Mouse (Mus musculus): Measurements from ENCODE around the gene Eci3. TPM values are rescaled to one million over a fixed set of nuclear protein-coding genes. Genes with fewer than 3 reads are reported as not detected.
"Not testable (repeated sequence)": the region's sequence is repeated elsewhere in the genome, so short reads cannot be mapped to it uniquely, and the experiment has no call there.

The Eci3 gene
- 27.8 and 29.8 TPM in 2 replicates for polyA plus RNA-seq (2012; ENCODE audit: insufficient read depth, insufficient read length, missing spikeins)

DNA sequence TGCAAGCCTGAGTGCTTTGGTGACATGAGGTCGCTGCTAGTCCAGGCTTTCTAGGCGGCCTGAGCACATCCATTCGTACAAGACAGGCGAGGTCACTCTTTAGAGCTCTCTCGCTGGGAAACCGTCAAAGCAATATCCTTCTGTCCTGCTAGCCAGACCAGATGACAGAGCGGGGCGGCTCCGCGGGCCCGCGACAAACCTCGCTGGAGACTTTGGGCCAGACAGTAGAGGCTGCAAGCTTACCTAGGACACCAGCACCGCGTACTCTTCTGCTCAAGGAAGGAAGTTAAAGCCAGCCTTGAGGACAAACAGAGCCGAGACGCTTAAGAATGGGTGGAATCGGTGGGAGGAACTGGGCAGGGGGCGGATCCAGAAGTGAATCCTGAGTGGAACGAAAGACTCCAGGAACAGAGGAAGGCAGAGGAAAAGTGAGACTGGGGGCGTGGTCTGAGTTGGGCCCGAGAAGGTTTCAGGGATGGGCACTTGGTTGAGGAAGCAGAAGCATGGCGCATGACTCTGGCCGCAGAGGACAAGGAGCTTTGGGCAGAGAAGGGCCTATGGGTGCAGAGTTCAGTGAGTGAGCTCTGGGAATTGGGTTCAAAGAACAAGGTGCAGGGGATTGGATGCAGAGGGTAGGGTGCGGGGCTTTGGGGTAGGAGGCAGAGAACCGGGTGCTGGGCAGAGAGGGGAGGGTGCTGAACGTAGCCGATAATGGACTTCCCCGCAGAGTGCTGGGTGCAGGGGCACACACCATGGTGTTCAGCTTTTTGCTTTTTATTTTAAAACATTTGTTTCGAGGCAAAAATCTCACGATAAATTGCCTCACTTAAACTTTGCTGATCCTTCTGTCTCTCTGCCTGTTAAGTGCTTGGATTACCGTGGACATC, at the start of gene Eci3:
Eci3 (minus strand) TSS at position 300 of the 887 bp plus-strand sequence.
- H3K27ac ChIP-seq (replicated peaks; ENCODE audit: low read depth, low read length), result no peak within 1 kb of the TSS
- H3K4me3 ChIP-seq (ENCODE audit: insufficient read depth, low read depth, low read length), result peak within 1 kb of the TSS; percentile 54
- H3K4me1 ChIP-seq (ENCODE audit: control insufficient read depth, insufficient read depth, insufficient read length, low read length), result no peaks in the 10 kb centered on the region

DNA sequence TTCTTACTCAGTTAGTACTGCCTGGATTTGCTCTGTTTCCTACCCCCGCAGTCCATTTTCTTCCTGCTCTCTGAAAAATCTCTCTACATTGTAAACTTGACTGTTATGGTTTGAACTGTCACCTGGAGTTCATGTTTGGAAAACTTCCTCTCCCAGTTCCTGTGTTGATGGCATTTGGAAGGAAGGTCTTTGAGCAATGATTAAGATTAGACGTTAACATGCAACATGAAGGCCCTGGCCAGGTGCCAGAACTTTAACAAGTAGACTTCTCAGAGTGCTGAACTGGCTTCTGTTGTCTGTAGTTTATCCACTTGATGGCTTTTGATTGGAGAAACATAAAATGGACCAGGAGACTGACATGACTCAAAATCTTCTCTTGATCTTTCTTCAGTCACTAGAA, 32.3 kb upstream of the Eci3 start:
- Histone ChIP-seq H3K27ac (replicated peaks; ENCODE audit: low read depth, low read length) (no peak overlapping the region), H3K4me1 (ENCODE audit: control insufficient read depth, insufficient read depth, insufficient read length, low read length) (peaks cover 4% of the 10 kb centered on the region; the same call in 1 of the 2 replicates), H3K4me3 (ENCODE audit: insufficient read depth, low read depth, low read length) (no peak overlapping the region)

DNA sequence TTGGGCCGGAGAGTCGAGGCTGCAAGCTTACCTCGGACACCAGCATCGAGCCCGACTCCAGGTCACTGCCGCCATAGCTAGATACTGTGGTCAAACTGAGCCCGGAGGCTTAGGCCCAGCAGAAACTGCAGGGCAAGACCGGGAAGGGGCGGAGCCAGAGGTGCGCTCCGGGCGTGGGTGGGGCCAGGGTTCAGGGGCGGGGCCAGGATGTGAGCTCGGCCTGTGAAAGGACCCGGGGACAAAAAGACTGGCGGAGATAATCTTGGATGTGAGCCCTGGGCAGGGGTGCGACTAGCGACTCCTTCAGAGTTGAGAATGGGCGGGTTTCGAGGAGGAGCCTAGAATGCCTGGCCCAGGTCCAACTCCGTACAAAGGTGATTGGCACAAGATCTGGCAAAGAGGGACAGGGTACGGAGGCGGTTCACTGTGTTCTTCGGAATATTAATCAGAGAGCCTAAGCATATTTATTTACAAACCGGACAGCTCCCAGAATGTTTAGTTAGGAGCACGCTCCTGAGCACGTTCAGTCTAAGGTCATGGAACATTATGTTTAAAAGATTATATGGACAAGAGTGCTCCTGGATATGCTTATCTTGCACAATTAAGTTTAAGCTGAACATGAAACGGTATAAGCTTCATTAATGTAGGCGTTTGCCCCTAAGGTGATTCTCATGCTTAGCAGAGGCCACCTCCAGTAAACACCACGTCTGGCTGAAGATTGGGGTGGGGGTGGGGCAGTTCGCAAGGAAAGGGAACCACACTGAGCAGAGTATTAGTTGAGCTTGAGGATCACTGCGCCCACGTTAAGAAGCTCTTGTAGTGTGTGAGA, 30.6 kb upstream of the Eci3 start:
- Histone ChIP-seq H3K27ac (replicated peaks; ENCODE audit: low read depth, low read length) (peak overlapping the region; percentile 87), H3K4me1 (ENCODE audit: control insufficient read depth, insufficient read depth, insufficient read length, low read length) (peaks cover 4% of the 10 kb centered on the region; the same call in 1 of the 2 replicates), H3K4me3 (ENCODE audit: insufficient read depth, low read depth, low read length) (peak overlapping the region; percentile 77)

DNA sequence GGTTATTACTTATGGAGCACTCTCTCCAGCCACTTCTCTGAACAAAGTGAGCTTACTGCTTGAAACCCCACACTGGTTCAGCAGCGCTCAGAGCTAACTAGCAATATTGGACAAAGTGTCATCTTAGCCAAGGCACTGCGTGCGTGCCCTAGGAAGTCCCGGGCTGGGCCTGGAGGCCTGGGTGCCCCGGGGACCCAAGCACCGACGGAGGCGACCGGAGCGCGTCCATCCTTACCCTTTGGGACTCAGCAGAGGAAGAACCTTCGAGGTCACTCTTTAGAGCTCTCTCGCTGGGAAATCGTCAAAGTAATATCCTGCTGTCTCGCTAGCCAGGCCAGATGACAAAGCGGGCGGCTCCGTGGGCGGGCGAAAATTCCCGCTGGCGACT, 30.0 kb upstream of the Eci3 start:
- H3K4me3 ChIP-seq (ENCODE audit: insufficient read depth, low read depth, low read length), result peak overlapping the region; percentile 77
- peak overlapping the region; percentile 87 for H3K27ac ChIP-seq (replicated peaks; ENCODE audit: low read depth, low read length)
- H3K4me1 ChIP-seq (ENCODE audit: control insufficient read depth, insufficient read depth, insufficient read length, low read length), result peaks cover 4% of the 10 kb centered on the region; the same call in 1 of the 2 replicates

DNA sequence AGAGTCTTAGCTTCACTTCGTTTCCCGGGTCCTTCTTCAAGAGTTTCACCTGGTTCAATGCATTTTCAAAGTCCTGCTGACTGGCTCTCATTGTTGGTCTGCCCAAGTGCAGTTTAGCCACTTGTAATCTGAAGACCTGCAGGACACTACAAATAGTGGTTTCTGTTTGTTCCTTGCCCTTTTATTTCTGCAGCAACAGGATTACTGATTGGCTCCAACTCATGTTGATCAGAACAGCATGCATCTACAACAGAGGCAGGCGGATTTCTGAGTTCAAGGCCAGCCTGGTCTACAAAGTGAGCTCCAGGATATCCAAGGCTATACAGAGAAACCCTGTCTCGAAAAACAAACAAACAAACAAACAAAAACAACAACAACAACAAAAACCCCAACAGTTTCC, 29.5 kb upstream of the Eci3 start:
- Histone ChIP-seq H3K27ac (replicated peaks; ENCODE audit: low read depth, low read length) (no peak overlapping the region), H3K4me3 (ENCODE audit: insufficient read depth, low read depth, low read length) (peak overlapping the region; percentile 77), H3K4me1 (ENCODE audit: control insufficient read depth, insufficient read depth, insufficient read length, low read length) (peaks cover 4% of the 10 kb centered on the region; the same call in 1 of the 2 replicates)

DNA sequence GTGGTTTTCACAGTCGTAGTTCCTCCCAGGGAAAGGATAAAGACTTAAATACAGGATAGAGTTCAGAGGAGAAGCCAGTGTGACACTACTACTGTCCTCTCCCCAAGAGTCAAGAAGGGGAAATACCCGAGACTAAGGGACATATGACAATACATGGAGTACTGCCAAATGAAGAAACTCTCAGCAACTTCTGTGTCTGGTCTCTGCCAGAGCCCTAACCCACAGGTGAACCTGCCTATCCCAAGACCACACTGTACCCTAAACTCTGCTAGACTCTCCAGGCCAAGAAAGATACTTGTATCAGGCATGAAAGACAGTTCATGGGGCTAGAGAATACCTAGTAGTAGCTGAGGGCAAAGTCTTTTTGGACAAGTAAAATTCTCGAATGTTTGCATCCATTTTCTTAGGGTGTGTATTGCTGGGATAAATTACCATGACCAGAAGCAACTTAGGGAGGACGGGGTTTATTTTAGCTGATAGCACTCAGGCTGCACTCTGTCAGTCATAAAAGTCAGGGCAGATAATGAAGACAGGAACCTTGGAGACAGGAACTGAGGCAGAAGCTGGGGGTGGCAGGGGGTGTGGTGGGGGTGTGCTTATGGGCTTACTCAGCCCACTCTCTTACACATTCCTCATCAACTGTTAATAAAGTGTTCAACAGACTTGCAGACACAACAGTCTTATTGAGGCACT, 28.1 kb upstream of the Eci3 start:
- Histone ChIP-seq H3K27ac (replicated peaks; ENCODE audit: low read depth, low read length) (no peak overlapping the region), H3K4me3 (ENCODE audit: insufficient read depth, low read depth, low read length) (no peak overlapping the region), H3K4me1 (ENCODE audit: control insufficient read depth, insufficient read depth, insufficient read length, low read length) (peaks cover 4% of the 10 kb centered on the region; the same call in 1 of the 2 replicates)

DNA sequence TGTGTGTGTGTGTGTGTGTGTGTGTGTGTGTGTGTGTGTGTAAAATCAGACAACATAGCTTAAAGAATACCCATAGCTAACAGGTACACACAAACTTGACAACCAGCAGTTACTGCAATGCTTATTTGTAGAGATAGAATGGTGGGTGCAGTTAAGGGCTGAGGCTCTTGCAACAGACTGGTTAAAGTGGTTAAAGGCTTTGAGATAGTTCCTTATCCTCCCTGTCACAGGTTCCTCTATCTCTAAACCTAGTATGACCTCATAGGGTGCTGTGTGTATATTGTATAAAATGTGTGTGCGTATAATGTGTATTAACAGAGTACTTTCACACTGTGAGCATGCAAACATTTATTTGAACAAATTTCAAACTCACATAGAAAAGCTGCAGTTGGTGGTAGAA, 19.9 kb upstream of the Eci3 start:
- H3K27ac ChIP-seq (replicated peaks; ENCODE audit: low read depth, low read length); H3K4me1 ChIP-seq (ENCODE audit: control insufficient read depth, insufficient read depth, insufficient read length, low read length); H3K4me3 ChIP-seq (ENCODE audit: insufficient read depth, low read depth, low read length): not testable (repeated sequence)

DNA sequence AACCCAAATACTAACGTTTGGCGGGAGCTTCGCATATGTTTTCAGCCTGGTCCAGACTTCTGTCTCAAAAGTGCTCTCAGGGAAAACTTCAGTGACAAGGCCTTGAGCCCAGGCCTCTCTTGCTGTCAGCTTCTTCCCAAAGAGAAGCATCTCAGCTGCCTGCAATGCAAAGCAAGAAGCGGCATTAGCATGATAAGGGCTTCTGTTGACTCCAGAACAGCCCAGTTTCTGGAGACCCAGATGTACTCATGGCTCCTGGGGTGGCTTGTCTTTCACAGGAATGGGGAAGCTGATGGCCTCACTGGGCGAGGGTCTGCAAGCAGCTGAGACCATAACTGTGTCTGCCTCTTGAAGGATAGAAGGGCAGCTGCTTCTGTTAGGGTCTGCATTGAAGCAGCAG, 15.0 kb upstream of the Eci3 start:
- not testable (repeated sequence) for H3K27ac ChIP-seq (replicated peaks; ENCODE audit: low read depth, low read length)

DNA sequence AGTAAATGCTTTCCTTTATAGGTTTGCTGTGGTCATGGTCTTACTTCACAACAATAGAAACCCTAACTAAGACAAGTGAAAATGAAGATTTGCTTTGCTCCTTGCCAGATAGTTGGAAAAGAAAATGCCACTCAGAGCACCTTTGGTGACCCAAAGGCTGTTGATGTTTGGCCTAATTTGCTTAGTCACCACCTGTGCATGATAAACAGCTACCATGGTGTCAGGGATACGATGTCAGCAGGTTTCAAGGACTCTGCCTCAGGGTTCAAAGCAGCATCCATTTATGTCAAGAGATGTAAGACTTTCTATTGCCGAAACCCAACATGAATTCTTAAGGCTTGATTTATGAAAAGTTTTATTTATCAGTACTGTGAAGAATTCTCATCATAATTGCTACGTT, 13.8 kb upstream of the Eci3 start:
- H3K4me3 ChIP-seq (ENCODE audit: insufficient read depth, low read depth, low read length), result no peak overlapping the region
- no peak overlapping the region for H3K27ac ChIP-seq (replicated peaks; ENCODE audit: low read depth, low read length)
- peaks cover 2% of the 10 kb centered on the region; the same call in 1 of the 2 replicates for H3K4me1 ChIP-seq (ENCODE audit: control insufficient read depth, insufficient read depth, insufficient read length, low read length)

More for the DNA sequence above, 15.0 kb upstream of the Eci3 start:
- not testable (repeated sequence) for H3K4me3 ChIP-seq (ENCODE audit: insufficient read depth, low read depth, low read length); H3K4me1 ChIP-seq (ENCODE audit: control insufficient read depth, insufficient read depth, insufficient read length, low read length)

DNA sequence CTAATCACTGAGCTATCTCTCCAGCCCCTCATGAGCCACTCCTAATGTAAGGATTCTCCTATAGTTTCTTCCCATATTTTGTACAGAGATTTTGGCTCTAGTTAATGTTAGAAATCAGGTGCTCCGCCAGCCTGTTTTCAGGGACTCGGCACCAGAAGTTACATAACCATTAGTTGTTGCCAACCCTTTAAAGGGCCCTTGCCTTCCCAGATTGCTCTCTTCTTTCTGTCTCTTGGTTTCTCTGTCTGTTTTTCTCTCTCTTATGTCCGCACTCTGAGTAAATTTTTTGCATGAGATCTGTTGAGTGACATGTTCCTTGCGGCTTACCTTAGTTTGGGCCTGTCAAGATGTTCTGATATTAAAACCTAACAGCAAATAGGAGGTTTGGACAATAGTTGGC, 12.5 kb upstream of the Eci3 start:
- Histone ChIP-seq H3K27ac (replicated peaks; ENCODE audit: low read depth, low read length) (no peak overlapping the region), H3K4me1 (ENCODE audit: control insufficient read depth, insufficient read depth, insufficient read length, low read length) (peaks cover 2% of the 10 kb centered on the region; the same call in 1 of the 2 replicates), H3K4me3 (ENCODE audit: insufficient read depth, low read depth, low read length) (no peak overlapping the region)

DNA sequence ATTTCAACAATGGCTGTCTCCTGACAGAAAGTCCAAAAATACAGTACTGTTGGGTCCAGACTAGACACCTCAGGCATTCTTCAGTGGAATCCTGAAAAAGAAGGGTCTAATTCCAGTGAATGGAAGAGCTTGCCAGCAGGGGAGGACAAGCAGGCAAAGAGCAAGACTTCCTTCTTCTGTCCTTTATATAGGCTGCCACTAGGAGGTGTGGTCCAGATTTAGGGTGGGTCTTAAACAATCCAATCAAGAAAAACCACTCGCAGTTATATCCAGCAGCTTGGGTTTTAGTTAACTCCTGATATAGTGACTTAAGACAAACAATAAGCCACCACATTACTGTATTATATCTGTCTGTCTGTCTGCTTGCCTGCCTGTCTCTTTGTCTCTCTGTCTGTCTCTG, 10.2 kb upstream of the Eci3 start:
- no peak overlapping the region for H3K27ac ChIP-seq (replicated peaks; ENCODE audit: low read depth, low read length)
- peaks cover 2% of the 10 kb centered on the region; the same call in 1 of the 2 replicates for H3K4me1 ChIP-seq (ENCODE audit: control insufficient read depth, insufficient read depth, insufficient read length, low read length)
- no peak overlapping the region for H3K4me3 ChIP-seq (ENCODE audit: insufficient read depth, low read depth, low read length)

DNA sequence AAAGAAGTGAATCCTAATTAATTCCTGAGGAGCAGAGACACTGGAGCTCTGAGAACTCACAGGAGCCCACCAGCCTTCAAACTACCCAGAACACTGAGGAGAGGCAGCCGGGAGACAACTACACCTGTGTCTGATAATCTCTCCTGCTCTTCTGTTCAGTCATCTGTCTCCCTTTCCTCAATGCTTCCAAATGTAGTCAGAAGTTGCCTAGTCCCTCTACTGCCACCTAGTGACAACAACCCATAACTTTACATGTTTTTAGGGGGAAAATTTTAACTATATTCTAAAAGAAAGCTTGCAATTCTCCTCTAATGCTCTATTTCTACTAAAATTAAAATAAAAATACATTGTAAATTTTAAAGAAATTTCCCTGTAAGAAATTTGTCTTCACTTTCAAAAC, 9.5 kb upstream of the Eci3 start:
- H3K27ac ChIP-seq (replicated peaks; ENCODE audit: low read depth, low read length), result no peak overlapping the region
- H3K4me1 ChIP-seq (ENCODE audit: control insufficient read depth, insufficient read depth, insufficient read length, low read length), result peaks cover 2% of the 10 kb centered on the region; the same call in 1 of the 2 replicates
- no peak overlapping the region for H3K4me3 ChIP-seq (ENCODE audit: insufficient read depth, low read depth, low read length)

DNA sequence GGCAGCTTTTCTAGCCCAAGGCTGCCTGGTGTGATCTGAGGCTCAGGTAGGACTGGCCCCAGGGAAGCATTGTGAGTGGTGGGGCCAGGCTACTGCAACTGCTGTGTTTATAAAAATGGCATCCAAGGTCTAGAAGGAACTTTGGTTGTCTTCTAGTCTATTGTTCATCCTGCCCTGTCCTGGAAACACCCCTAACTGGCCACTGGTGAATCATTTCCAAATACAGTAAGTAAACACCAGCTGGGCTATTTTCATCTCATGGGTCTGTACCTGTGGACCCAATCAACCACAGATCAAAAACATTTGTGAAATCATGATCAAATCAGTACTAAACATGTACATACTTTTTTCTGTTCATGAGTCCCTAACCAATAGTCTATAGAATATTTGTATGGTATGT, 8.8 kb upstream of the Eci3 start:
- H3K4me1 ChIP-seq (ENCODE audit: control insufficient read depth, insufficient read depth, insufficient read length, low read length); H3K27ac ChIP-seq (replicated peaks; ENCODE audit: low read depth, low read length): not testable (repeated sequence)

DNA sequence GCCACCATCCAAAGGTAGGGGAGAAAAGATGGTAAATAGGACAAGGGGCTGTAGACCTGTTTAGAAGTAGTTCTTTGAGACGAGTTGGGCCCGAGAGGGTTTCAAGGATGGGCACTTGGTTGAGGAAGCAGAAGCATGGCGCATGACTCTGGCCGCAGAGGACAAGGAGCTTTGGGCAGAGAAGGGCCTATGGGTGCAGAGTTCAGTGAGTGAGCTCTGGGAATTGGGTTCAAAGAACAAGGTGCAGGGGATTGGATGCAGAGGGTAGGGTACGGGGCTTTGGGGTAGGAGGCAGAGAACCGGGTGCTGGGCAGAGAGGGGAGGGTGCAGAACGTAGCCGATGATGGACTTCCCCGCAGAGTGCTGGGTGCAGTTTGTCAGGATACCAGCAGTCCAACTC, 2.0 kb upstream of the Eci3 start:
- H3K27ac ChIP-seq (replicated peaks; ENCODE audit: low read depth, low read length); H3K4me1 ChIP-seq (ENCODE audit: control insufficient read depth, insufficient read depth, insufficient read length, low read length); H3K4me3 ChIP-seq (ENCODE audit: insufficient read depth, low read depth, low read length): not testable (repeated sequence)

More for the DNA sequence above, 8.8 kb upstream of the Eci3 start:
- H3K4me3 ChIP-seq (ENCODE audit: insufficient read depth, low read depth, low read length), result not testable (repeated sequence)

DNA sequence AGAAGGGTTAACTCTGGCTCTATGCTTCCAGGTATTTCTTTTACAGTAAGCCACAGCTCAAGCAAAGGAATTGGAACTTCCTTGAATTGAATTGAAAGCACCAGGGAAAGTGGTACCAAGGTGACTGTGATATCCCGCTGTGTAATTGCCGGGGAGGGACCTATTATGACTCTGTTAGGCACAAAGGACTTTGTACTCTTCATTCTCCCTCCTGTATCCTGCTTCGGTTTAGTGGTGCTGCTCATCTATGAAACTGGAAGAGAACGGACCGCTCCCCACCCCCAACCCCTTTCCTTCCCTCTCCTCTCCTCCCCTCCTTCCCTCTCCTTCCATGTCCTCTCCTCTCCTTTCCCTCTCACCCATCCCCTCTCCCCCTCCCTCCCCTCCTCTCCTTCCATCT, 1.3 kb upstream of the Eci3 start:
- peak overlapping the region; percentile 54 for H3K4me3 ChIP-seq (ENCODE audit: insufficient read depth, low read depth, low read length)
- H3K4me1 ChIP-seq (ENCODE audit: control insufficient read depth, insufficient read depth, insufficient read length, low read length), result no peaks in the 10 kb centered on the region
- no peak overlapping the region for H3K27ac ChIP-seq (replicated peaks; ENCODE audit: low read depth, low read length)

All from brown adipose tissue, adult 24 weeks (tissue).